Mouse (Mus musculus): ENCODE results near the gene Cd109. TPM values are rescaled to one million over a fixed set of nuclear protein-coding genes. Genes with fewer than 3 reads are reported as not detected.

The Cd109 gene
- polyA plus RNA-seq (2015; fragmentation: Nextera tagmentation; extraction: Ambion mirVana) = 1.8 and 2.1 TPM in 2 replicates

DNA sequence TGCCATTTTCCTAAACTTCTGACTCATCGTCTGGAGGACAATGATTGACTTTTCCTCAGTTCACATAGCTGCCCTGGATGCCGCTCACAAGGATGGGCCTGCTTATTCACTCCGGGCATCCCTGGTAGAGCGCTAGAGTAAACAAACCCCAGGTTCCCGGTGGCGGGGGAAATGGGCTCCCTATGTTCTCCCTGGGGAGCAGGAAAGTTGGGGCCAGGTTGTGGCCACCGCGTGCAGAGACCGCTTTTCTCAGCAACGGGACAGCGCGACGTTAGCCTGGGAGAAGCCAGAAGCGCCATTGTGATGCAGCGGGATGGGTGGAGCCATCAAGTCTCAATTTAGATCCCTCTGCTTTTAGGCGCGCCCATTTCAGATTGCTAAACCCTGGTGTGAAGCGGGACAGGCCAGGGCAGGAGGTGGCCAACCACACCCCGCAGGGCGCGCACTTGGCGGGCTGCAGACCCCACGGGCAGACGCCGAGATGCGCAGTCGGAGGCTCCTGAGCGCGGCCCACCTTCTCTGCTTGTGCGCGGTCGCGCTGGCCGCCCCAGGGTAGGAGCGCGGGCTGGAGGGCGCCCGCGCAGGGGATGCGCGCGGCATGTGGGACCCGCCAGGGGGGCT is at the start of gene Cd109:
Cd109 (plus strand) TSS at position 146 of the 621 bp plus-strand sequence.
- peak within 1 kb of the TSS; percentile 48 for H3K4me3 ChIP-seq (ENCODE audit: low read depth, low read length)
- WGBS = under 1% methylated on average over 43 of the region's 43 CpGs
- H3K36me3 ChIP-seq (ENCODE audit: control insufficient read depth, insufficient read depth) = no peaks in the 10 kb centered on the region
- H3K9me3 ChIP-seq (ENCODE audit: control insufficient read depth) = no peaks in the 10 kb centered on the region
- no peaks in the 10 kb centered on the region for H3K4me1 ChIP-seq (replicated peaks; ENCODE audit: control insufficient read depth, insufficient read depth, low read length)
- peak within 1 kb of the TSS; percentile 42 for H3K9ac ChIP-seq (ENCODE audit: low read depth, low read length)
- H3K27me3 ChIP-seq (replicated peaks; ENCODE audit: control insufficient read depth, insufficient read depth, low read length) = peaks cover 27% of the 10 kb centered on the region
- H3K4me2 ChIP-seq (replicated peaks; ENCODE audit: low read depth) = peak within 1 kb of the TSS; percentile 83
- no peak for TF ChIP-seq CTCF (IDR thresholded peaks at IDR 0.05; ENCODE audit: low read depth)
- ATAC-seq = 0 out of 2 replicates have a peak, but pooled peaks have one; percentile 22
- H3K27ac ChIP-seq (ENCODE audit: low read depth, low read length) = no peak within 1 kb of the TSS

DNA sequence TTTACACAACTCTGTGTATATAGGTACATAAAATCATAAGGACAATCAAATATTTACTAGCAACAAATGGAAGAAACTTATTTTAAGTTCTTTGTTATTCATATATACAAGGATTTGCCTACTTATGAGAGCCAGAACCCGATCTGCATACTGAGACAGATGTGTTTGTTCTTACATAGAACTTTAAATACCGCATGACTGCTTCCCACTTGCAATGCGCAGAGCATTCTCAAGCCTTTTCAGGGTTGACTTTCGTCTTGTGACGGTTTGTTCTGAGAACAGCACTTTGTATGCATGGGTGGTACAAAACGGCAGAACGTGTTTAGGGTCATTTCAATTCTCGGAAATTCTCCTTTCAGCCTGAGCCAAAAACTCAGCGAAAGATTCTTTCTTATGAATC is 45.4 kb upstream of the Cd109 start:
- no peak for ATAC-seq
- no peak overlapping the region for H3K27ac ChIP-seq (ENCODE audit: low read depth, low read length)
- WGBS = 96% methylated on average over 9 of the region's 9 CpGs

DNA sequence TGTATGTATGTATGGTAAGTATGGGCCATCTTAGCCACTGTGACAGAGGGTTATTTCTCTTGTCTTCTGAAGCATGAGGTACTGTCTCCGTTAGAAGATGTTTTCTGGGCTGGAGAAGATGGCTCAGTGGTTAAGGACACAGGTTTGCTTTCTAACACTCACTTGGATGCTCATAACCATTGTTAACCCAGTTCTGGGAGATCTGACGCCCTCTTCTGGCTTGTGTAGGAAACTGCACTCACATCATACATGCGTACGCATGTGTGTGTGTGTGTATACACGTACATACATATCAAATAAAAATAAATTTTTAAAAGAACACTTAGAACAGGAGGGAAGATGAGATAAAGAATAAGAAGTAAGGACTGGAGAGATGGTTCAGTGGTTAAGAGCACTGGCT is 38.9 kb upstream of the Cd109 start:
- TF ChIP-seq CTCF (IDR thresholded peaks at IDR 0.05; ENCODE audit: low read depth) = peak; percentile 40
- H3K4me2 ChIP-seq (replicated peaks; ENCODE audit: low read depth) = no peak overlapping the region
- no peaks in the 10 kb centered on the region; the same call in 1 of the 2 replicates for H3K4me1 ChIP-seq (replicated peaks; ENCODE audit: control insufficient read depth, insufficient read depth, low read length)
- H3K9me3 ChIP-seq (ENCODE audit: control insufficient read depth) = no peaks in the 10 kb centered on the region
- H3K9ac ChIP-seq (ENCODE audit: low read depth, low read length) = no peak overlapping the region
- no peak for ATAC-seq
- WGBS = 84% methylated on average over 5 of the region's 5 CpGs
- H3K4me3 ChIP-seq (ENCODE audit: low read depth, low read length) = no peak overlapping the region
- H3K27ac ChIP-seq (ENCODE audit: low read depth, low read length) = no peak overlapping the region
- H3K36me3 ChIP-seq (ENCODE audit: control insufficient read depth, insufficient read depth) = peaks cover 48% of the 10 kb centered on the region
- H3K27me3 ChIP-seq (replicated peaks; ENCODE audit: control insufficient read depth, insufficient read depth, low read length) = no peaks in the 10 kb centered on the region

More for the DNA sequence above, 45.4 kb upstream of the Cd109 start:
- no peaks in the 10 kb centered on the region for H3K4me1 ChIP-seq (replicated peaks; ENCODE audit: control insufficient read depth, insufficient read depth, low read length)
- peaks cover 37% of the 10 kb centered on the region for H3K36me3 ChIP-seq (ENCODE audit: control insufficient read depth, insufficient read depth)
- no peak overlapping the region for H3K9ac ChIP-seq (ENCODE audit: low read depth, low read length)
- H3K4me2 ChIP-seq (replicated peaks; ENCODE audit: low read depth) = no peak overlapping the region
- H3K9me3 ChIP-seq (ENCODE audit: control insufficient read depth) = no peaks in the 10 kb centered on the region
- no peak overlapping the region for H3K4me3 ChIP-seq (ENCODE audit: low read depth, low read length)
- no peaks in the 10 kb centered on the region for H3K27me3 ChIP-seq (replicated peaks; ENCODE audit: control insufficient read depth, insufficient read depth, low read length)
- TF ChIP-seq CTCF (IDR thresholded peaks at IDR 0.05; ENCODE audit: low read depth) = no peak

DNA sequence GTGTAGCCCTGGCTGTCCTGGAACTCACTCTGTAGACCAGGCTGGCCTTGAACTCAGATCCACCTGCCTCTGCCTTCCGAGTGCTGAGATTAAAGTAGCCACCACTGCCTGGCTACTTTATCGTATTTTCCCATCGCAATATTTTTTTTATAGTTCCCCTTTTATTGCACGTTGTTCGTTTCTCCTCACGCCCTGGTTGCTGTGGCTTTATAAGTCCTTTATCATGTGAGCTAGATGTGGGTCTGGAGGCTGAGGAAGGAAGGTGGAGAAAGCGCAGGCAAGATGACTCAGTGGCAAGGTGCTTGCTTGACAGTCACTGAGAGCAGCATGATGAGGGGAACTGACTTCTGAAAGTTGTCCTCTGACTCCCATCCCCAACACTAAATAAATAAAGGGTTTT is 36.5 kb upstream of the Cd109 start:
- Histone ChIP-seq H3K9ac (ENCODE audit: low read depth, low read length) (no peak overlapping the region), H3K9me3 (ENCODE audit: control insufficient read depth) (no peaks in the 10 kb centered on the region), H3K27me3 (replicated peaks; ENCODE audit: control insufficient read depth, insufficient read depth, low read length) (no peaks in the 10 kb centered on the region), H3K4me1 (replicated peaks; ENCODE audit: control insufficient read depth, insufficient read depth, low read length) (no peaks in the 10 kb centered on the region; the same call in 1 of the 2 replicates), H3K4me3 (ENCODE audit: low read depth, low read length) (no peak overlapping the region), H3K4me2 (replicated peaks; ENCODE audit: low read depth) (no peak overlapping the region), H3K27ac (ENCODE audit: low read depth, low read length) (no peak overlapping the region), H3K36me3 (ENCODE audit: control insufficient read depth, insufficient read depth) (peaks cover 39% of the 10 kb centered on the region)
- peak; percentile 30; the same call in 1 of the 2 replicates for ATAC-seq
- TF ChIP-seq CTCF (IDR thresholded peaks at IDR 0.05; ENCODE audit: low read depth) = no peak
- 46% methylated on average over 7 of the region's 7 CpGs for WGBS

DNA sequence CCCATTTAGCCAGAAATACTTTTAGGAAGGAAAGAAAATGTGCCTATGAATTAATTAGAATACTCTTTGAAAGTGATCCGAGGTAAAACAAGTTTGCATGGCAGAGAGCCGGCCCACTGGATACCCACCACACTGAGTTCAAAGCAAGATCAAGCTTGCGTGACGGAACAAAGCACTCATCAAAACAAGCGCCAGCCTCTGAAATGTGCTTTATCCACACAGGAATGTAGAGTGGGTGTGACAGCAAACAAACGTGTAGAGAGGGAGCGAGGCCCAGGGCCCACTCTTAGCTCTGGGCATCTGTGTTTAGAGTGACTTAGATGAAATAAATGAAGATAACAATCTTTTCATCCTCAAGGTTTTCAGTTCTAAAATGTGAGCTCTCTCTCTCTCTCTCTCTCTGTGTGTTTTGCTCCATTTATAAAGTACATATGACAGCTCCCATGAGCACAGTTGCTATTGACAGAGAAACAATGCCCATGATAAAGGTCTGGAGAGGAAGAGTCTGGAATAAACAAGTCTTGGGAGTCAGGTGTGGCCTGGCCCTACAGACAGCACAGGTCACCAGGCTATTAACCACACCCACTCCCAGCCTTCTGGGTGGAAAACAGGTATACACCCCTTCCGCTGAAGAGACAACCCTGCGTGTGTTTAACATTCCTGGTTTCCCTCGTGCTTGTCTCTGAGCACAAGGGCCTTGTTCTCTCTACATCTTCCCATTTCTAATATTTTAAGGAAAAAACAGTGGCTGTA is 35.5 kb upstream of the Cd109 start:
- Histone ChIP-seq H3K36me3 (ENCODE audit: control insufficient read depth, insufficient read depth) (peaks cover 38% of the 10 kb centered on the region), H3K4me3 (ENCODE audit: low read depth, low read length) (no peak overlapping the region), H3K9ac (ENCODE audit: low read depth, low read length) (no peak overlapping the region), H3K27me3 (replicated peaks; ENCODE audit: control insufficient read depth, insufficient read depth, low read length) (no peaks in the 10 kb centered on the region), H3K27ac (ENCODE audit: low read depth, low read length) (0 out of 2 replicates have a peak overlapping the region, but pooled peaks have one; percentile 8), H3K9me3 (ENCODE audit: control insufficient read depth) (no peaks in the 10 kb centered on the region), H3K4me2 (replicated peaks; ENCODE audit: low read depth) (no peak overlapping the region), H3K4me1 (replicated peaks; ENCODE audit: control insufficient read depth, insufficient read depth, low read length) (no peaks in the 10 kb centered on the region; the same call in 1 of the 2 replicates)
- WGBS = 44% methylated on average over 10 of the region's 10 CpGs
- TF ChIP-seq CTCF (IDR thresholded peaks at IDR 0.05; ENCODE audit: low read depth) = no peak
- ATAC-seq = peak; percentile 42

DNA sequence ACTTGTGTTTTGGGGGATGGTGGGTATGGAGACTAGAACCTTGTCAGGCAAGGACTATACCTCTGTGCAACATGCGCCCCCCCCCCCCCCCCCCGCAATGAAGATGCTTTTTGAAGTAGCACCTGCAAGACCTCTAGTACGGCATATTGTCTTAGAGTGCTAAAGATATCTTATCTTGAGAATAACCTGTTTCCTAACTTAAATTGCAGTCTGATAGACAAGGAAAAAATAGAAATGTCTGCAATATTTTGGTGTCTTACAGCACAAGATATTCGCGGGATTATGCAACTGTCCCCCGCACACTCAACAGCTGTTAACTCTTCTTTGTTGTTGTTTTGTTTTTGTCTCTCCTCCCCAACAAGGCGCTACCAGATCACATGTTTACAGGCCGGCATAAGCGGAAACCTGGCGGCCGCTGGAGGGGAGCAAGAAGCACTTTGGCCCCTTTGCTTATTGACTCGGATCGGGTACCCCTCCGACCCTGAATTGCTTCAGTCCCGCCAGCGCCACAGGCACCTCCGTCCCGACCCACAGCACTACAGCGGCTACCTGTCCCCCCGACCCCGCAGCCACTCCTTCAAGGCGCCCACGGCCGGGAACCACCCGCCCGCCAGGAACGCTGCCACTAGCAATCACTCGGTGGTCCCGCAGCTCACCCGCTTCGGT is 28.0 kb upstream of the Cd109 start:
- Histone ChIP-seq H3K4me3 (ENCODE audit: low read depth, low read length) (peak overlapping the region; percentile 74), H3K9ac (ENCODE audit: low read depth, low read length) (peak overlapping the region; percentile 82), H3K27ac (ENCODE audit: low read depth, low read length) (peak overlapping the region; percentile 83), H3K9me3 (ENCODE audit: control insufficient read depth) (no peaks in the 10 kb centered on the region), H3K4me2 (replicated peaks; ENCODE audit: low read depth) (peak overlapping the region; percentile 78), H3K27me3 (replicated peaks; ENCODE audit: control insufficient read depth, insufficient read depth, low read length) (no peaks in the 10 kb centered on the region), H3K36me3 (ENCODE audit: control insufficient read depth, insufficient read depth) (peaks cover 7% of the 10 kb centered on the region; the same call in 1 of the 2 replicates), H3K4me1 (replicated peaks; ENCODE audit: control insufficient read depth, insufficient read depth, low read length) (no peaks in the 10 kb centered on the region; the same call in 1 of the 2 replicates)
- peak; percentile 15; the same call in 1 of the 2 replicates for TF ChIP-seq CTCF (IDR thresholded peaks at IDR 0.05; ENCODE audit: low read depth)
- peak; percentile 0; the same call in 1 of the 2 replicates for ATAC-seq
- 1% methylated on average over 31 of the region's 31 CpGs for WGBS
